Mouse (Mus musculus) CD4-positive, CD25-positive, alpha-beta regulatory T cell, adult 2 months (primary cell): ENCODE data around the gene Pacrg.

Experiments
- DNase-seq: peaks from one replicate; pipeline ENCODE4 v3.0.0-alpha.2; 2012; ENCODE audit warnings: low read depth, low spot score

Pacrg gene

GRCm38 (mm10) chr17:10496066-10496465, 344.0 kb downstream of the Pacrg start:
- DNase-seq: no peak

GRCm38 (mm10) chr17:10495588-10495987, 344.5 kb downstream of the Pacrg start:
- DNase-seq: no peak

- DNase-seq: no peak
Observed at GRCm38 (mm10) chr17:10493124-10493523, 347.0 kb downstream of the Pacrg start.

- no peak for DNase-seq
Observed at GRCm38 (mm10) chr17:10490374-10491169, 349.5 kb downstream of the Pacrg start.

GRCm38 (mm10) chr17:10488873-10489272, 351.2 kb downstream of the Pacrg start:
- DNase-seq: no peak

GRCm38 (mm10) chr17:10483945-10484546, 356.1 kb downstream of the Pacrg start:
- DNase-seq: no peak

GRCm38 (mm10) chr17:10481081-10481480, 359.0 kb downstream of the Pacrg start:
- no peak for DNase-seq

GRCm38 (mm10) chr17:10479020-10479707, 360.9 kb downstream of the Pacrg start:
- no peak for DNase-seq

GRCm38 (mm10) chr17:10478377-10478776, 361.7 kb downstream of the Pacrg start:
- DNase-seq: no peak

- no peak for DNase-seq
Observed at GRCm38 (mm10) chr17:10476807-10477206, 363.3 kb downstream of the Pacrg start.

- no peak for DNase-seq
Observed at GRCm38 (mm10) chr17:10474972-10475371, 365.1 kb downstream of the Pacrg start.

- no peak for DNase-seq
Observed at GRCm38 (mm10) chr17:10473826-10474384, 366.2 kb downstream of the Pacrg start.

GRCm38 (mm10) chr17:10473175-10473574, 366.9 kb downstream of the Pacrg start:
- no peak for DNase-seq

- no peak for DNase-seq
Observed at GRCm38 (mm10) chr17:10469874-10470568, 370.1 kb downstream of the Pacrg start.

- DNase-seq: no peak
Observed at GRCm38 (mm10) chr17:10467102-10467501, 373.0 kb downstream of the Pacrg start.

- no peak for DNase-seq
Observed at GRCm38 (mm10) chr17:10465467-10465866, 374.6 kb downstream of the Pacrg start.

- DNase-seq: no peak
Observed at GRCm38 (mm10) chr17:10464700-10465099, 375.4 kb downstream of the Pacrg start.

GRCm38 (mm10) chr17:10463626-10464025, 376.5 kb downstream of the Pacrg start:
- no peak for DNase-seq

GRCm38 (mm10) chr17:10460916-10461315, 379.2 kb downstream of the Pacrg start:
- DNase-seq: no peak

- no peak for DNase-seq
Observed at GRCm38 (mm10) chr17:10458743-10459142, 381.4 kb downstream of the Pacrg start.

- no peak for DNase-seq
Observed at GRCm38 (mm10) chr17:10456409-10456808, 383.7 kb downstream of the Pacrg start.

- no peak for DNase-seq
Observed at GRCm38 (mm10) chr17:10455961-10456360, 384.1 kb downstream of the Pacrg start.
